Mouse (Mus musculus) bone marrow macrophage, adult 2 months (primary cell): Measurements from ENCODE around the gene Trp73.

Experiments
- CTCF ChIP-seq: IDR thresholded peaks from 2 replicates; pipeline ENCODE4 v1.5.1; 2012; ENCODE audit warnings: low read depth, mild to moderate bottlenecking, low read length, moderate library complexity
- POLR2A ChIP-seq: IDR thresholded peaks from 2 replicates; pipeline ENCODE4 v1.6.1; 2012; ENCODE audit warnings: mild to moderate bottlenecking, low read depth, low read length, borderline replicate concordance

DNA sequence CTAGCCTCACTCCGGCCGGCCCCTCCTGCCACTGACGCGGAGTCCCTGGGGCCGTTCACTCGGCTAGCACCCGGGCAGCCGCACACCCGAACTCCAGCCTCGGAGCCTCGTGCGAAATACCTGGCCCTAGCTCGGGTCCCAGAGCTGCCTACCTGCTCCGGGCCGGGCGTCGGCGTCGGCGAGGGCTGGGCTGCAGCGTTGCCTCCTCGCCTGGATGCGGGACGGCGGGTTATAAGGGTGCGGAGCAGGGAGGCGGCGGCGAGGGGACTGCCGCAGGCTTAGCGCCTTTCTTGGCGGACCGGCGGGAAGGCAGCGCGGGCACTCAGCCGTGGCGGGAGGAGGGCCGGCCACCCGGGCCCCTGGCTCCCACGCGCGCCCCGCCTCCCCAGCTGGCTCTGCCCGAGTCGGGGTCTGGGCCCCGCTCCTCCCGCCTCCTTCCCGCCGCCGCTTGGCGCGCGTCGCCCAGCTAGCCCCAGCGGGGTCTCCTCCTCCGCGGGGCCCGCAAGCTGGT lies 282 bp downstream of the Trp73 start:
- TF ChIP-seq CTCF: no peak
- no peak for TF ChIP-seq POLR2A
